ENCODE assay signal across 17 mouse cellular contexts in genomic region chr12:29831356-29831755, GRCm38 (mm10).
DNase-seq lines count a peak whose midpoint lies in the region; ATAC-seq and TF ChIP-seq lines count a peak whose summit lies in the region.
"Had no signal": no experiment of that assay in that cellular context is flagged by ENCODE, and none has a peak within 500 bp of the region (broad histone marks: within the 10 kb centered on the region; RNA-seq: fewer than 3 reads in every experiment).

No protein-coding gene starts in this region.

- no peak for DNase-seq in forebrain, embryonic 10.5 days (ENCODE audit: extremely low spot score, low spot score)
- no peak for DNase-seq in lung, postnatal 0 days (ENCODE audit: low spot score)
- DNase-seq in brain, embryonic 14.5 days (ENCODE audit: low read depth): peak; percentile 70
- no peak for DNase-seq in heart, adult 9 months (ENCODE audit: low spot score in 2 of 2)
- DNase-seq: adrenal gland, adult 8-10 months; cerebellum, adult 9-10 months; kidney, postnatal 10 days; spleen, adult 18-20 months had no signal

- H3K27ac ChIP-seq in forebrain, embryonic 15.5 days (replicated peaks): peak overlapping the region; percentile 58
- H3K27ac ChIP-seq in forebrain, embryonic 10.5 days: no peak overlapping the region
- H3K27ac ChIP-seq in lung, embryonic 16.5 days (ENCODE audit: low read length): no peak overlapping the region
- H3K27ac ChIP-seq in lung, postnatal 0 days (ENCODE audit: low read length): no peak overlapping the region
- H3K27ac ChIP-seq in forebrain, embryonic 16.5 days (ENCODE audit: low read length): peak overlapping the region; percentile 52
- H3K27ac ChIP-seq: embryonic facial prominence, embryonic 12.5 days; hindbrain, embryonic 13.5 days; neural tube, embryonic 15.5 days; stomach, embryonic 15.5 days had no signal

- WGBS in forebrain, embryonic 15.5 days: 43% methylated on average over 11 of the region's 11 CpGs
- 92% methylated on average over 11 of the region's 11 CpGs for WGBS in forebrain, embryonic 10.5 days
- 44% methylated on average over 11 of the region's 11 CpGs for WGBS in lung, embryonic 16.5 days
- WGBS in lung, postnatal 0 days: 43% methylated on average over 11 of the region's 11 CpGs
- 38% methylated on average over 11 of the region's 11 CpGs for WGBS in forebrain, embryonic 16.5 days

- no peak for TF ChIP-seq POLR2A in brain, embryonic 14.5 days (IDR thresholded peaks at IDR 0.05; ENCODE audit: borderline replicate concordance, extremely low read depth, insufficient read depth, insufficient read length, poor library complexity, severe bottlenecking)

- H3K4me2 ChIP-seq in forebrain, embryonic 15.5 days (replicated peaks): no peak overlapping the region
- no peak overlapping the region for H3K4me2 ChIP-seq in lung, embryonic 16.5 days (ENCODE audit: low read depth, low read length)
- H3K4me2 ChIP-seq in lung, postnatal 0 days (replicated peaks; ENCODE audit: low read depth, low read length): no peak overlapping the region
- no peak overlapping the region for H3K4me2 ChIP-seq in forebrain, embryonic 16.5 days (ENCODE audit: low read length)
- H3K4me2 ChIP-seq: embryonic facial prominence, embryonic 12.5 days; hindbrain, embryonic 13.5 days; neural tube, embryonic 15.5 days; stomach, embryonic 15.5 days had no signal

- H3K27me3 ChIP-seq in forebrain, embryonic 15.5 days: no peaks in the 10 kb centered on the region
- no peaks in the 10 kb centered on the region for H3K27me3 ChIP-seq in forebrain, embryonic 10.5 days (ENCODE audit: poor library complexity, severe bottlenecking)
- H3K27me3 ChIP-seq in lung, embryonic 16.5 days (ENCODE audit: control insufficient read depth, insufficient read depth, low read depth, low read length): peaks cover 3% of the 10 kb centered on the region; the same call in 1 of the 2 replicates
- H3K27me3 ChIP-seq in lung, postnatal 0 days (replicated peaks; ENCODE audit: insufficient read depth, low read length): no peaks in the 10 kb centered on the region
- H3K27me3 ChIP-seq in forebrain, embryonic 16.5 days (replicated peaks; ENCODE audit: control insufficient read depth, insufficient read depth, low read length): no peaks in the 10 kb centered on the region
- H3K27me3 ChIP-seq: embryonic facial prominence, embryonic 12.5 days; hindbrain, embryonic 13.5 days; neural tube, embryonic 15.5 days; stomach, embryonic 15.5 days had no signal

- no peak for TF ChIP-seq CTCF in lung, postnatal 0 days (IDR thresholded peaks at IDR 0.05)
- TF ChIP-seq CTCF in brain, embryonic 14.5 days (IDR thresholded peaks at IDR 0.05; ENCODE audit: borderline replicate concordance, extremely low read depth, insufficient read depth, insufficient read length): no peak

- H3K9me3 ChIP-seq in forebrain, embryonic 15.5 days: no peaks in the 10 kb centered on the region
- H3K9me3 ChIP-seq in forebrain, embryonic 10.5 days: no peaks in the 10 kb centered on the region
- H3K9me3 ChIP-seq in lung, embryonic 16.5 days (ENCODE audit: control insufficient read depth, low read length): no peaks in the 10 kb centered on the region
- no peaks in the 10 kb centered on the region for H3K9me3 ChIP-seq in lung, postnatal 0 days (ENCODE audit: low read length)
- H3K9me3 ChIP-seq in forebrain, embryonic 16.5 days (ENCODE audit: control insufficient read depth, low read length): no peaks in the 10 kb centered on the region
- H3K9me3 ChIP-seq: embryonic facial prominence, embryonic 12.5 days; hindbrain, embryonic 13.5 days; neural tube, embryonic 15.5 days; stomach, embryonic 15.5 days had no signal

- no peak for TF ChIP-seq EP300 in lung, postnatal 0 days (IDR thresholded peaks at IDR 0.05)

- H3K4me3 ChIP-seq in forebrain, embryonic 15.5 days: no peak overlapping the region
- H3K4me3 ChIP-seq in forebrain, embryonic 10.5 days: no peak overlapping the region
- no peak overlapping the region for H3K4me3 ChIP-seq in lung, embryonic 16.5 days (ENCODE audit: low read length)
- H3K4me3 ChIP-seq in lung, postnatal 0 days (ENCODE audit: low read depth, low read length): no peak overlapping the region
- H3K4me3 ChIP-seq in forebrain, embryonic 16.5 days (replicated peaks; ENCODE audit: low read length): no peak overlapping the region
- H3K4me3 ChIP-seq: embryonic facial prominence, embryonic 12.5 days; hindbrain, embryonic 13.5 days; neural tube, embryonic 15.5 days; stomach, embryonic 15.5 days had no signal

- H3K4me1 ChIP-seq in forebrain, embryonic 15.5 days: peaks cover 30% of the 10 kb centered on the region
- H3K4me1 ChIP-seq in forebrain, embryonic 10.5 days: peaks cover 12% of the 10 kb centered on the region
- H3K4me1 ChIP-seq in lung, embryonic 16.5 days (replicated peaks; ENCODE audit: control insufficient read depth, insufficient read depth, low read length): no peaks in the 10 kb centered on the region
- no peaks in the 10 kb centered on the region for H3K4me1 ChIP-seq in lung, postnatal 0 days (ENCODE audit: insufficient read depth, low read depth, low read length)
- H3K4me1 ChIP-seq in forebrain, embryonic 16.5 days (replicated peaks; ENCODE audit: control insufficient read depth, insufficient read depth, low read length): peaks cover 14% of the 10 kb centered on the region
- H3K4me1 ChIP-seq: embryonic facial prominence, embryonic 12.5 days; stomach, embryonic 15.5 days had no signal

- no peak overlapping the region for H3K9ac ChIP-seq in forebrain, embryonic 15.5 days (replicated peaks)
- no peak overlapping the region for H3K9ac ChIP-seq in lung, embryonic 16.5 days (ENCODE audit: low read length)
- H3K9ac ChIP-seq in lung, postnatal 0 days (replicated peaks; ENCODE audit: low read depth): no peak overlapping the region
- no peak overlapping the region for H3K9ac ChIP-seq in forebrain, embryonic 16.5 days (replicated peaks; ENCODE audit: low read depth, low read length)
- H3K9ac ChIP-seq: embryonic facial prominence, embryonic 12.5 days; hindbrain, embryonic 13.5 days; neural tube, embryonic 15.5 days; stomach, embryonic 15.5 days had no signal

- H3K36me3 ChIP-seq in forebrain, embryonic 15.5 days: peaks cover 14% of the 10 kb centered on the region
- no peaks in the 10 kb centered on the region for H3K36me3 ChIP-seq in forebrain, embryonic 10.5 days (replicated peaks)
- H3K36me3 ChIP-seq in lung, embryonic 16.5 days (ENCODE audit: control insufficient read depth, insufficient read depth, low read length): no peaks in the 10 kb centered on the region
- no peaks in the 10 kb centered on the region for H3K36me3 ChIP-seq in lung, postnatal 0 days (ENCODE audit: insufficient read depth, low read length)
- H3K36me3 ChIP-seq in forebrain, embryonic 16.5 days (ENCODE audit: control insufficient read depth, insufficient read depth): peaks cover 12% of the 10 kb centered on the region
- H3K36me3 ChIP-seq: embryonic facial prominence, embryonic 12.5 days; G1E; stomach, embryonic 15.5 days had no signal

- peak; percentile 77 for ATAC-seq in forebrain, embryonic 15.5 days (replicated peaks)
- ATAC-seq in lung, embryonic 16.5 days (ENCODE audit: low read depth): 0 out of 2 replicates have a peak, but pooled peaks have one; percentile 34
- ATAC-seq in lung, postnatal 0 days: no peak
- peak; percentile 87 for ATAC-seq in forebrain, embryonic 16.5 days
- ATAC-seq: intestine, embryonic 16.5 days had no signal

Comparison
In these comparisons a context has a peak if more than half of its experiments do, and no peak if none do; other contexts are left out.
1. H3K27ac ChIP-seq: peak in forebrain, embryonic 15.5 days (single experiment) and forebrain, embryonic 16.5 days (single experiment); none in forebrain, embryonic 10.5 days (single experiment), lung, embryonic 16.5 days (single experiment) and lung, postnatal 0 days (single experiment).